Mouse (Mus musculus) mammary gland, adult 2 months (tissue): ENCODE results near the gene Pafah2. TPM values are rescaled to one million over a fixed set of nuclear protein-coding genes. Genes with fewer than 3 reads are reported as not detected.

Source experiments
- polyA plus RNA-seq: library from polyadenylated mRNA; depleted of rRNA; stranded (reverse); fragments of >200 nt; gene quantifications from 2 replicates; pipeline ENCODE4 v1.2.3, GENCODE M21; 2012; ENCODE audit warnings: low replicate concordance; rRNA removed

Gene Pafah2
- polyA plus RNA-seq, result 14.5 and 17.4 TPM in 2 replicates

GRCm38 (mm10) chr4:134395977-134396825, at the start of gene Pafah2:
TSS of gene Pafah2 (plus strand) at chr4:134396320.

GRCm38 (mm10) chr4:134383750-134384149, 12.4 kb upstream of the Pafah2 start, which contains the start of gene Extl1:
TSS of gene Extl1 (minus strand) at chr4:134383850.

GRCm38 (mm10) chr4:134468215-134468575, 72.1 kb downstream of the Pafah2 start, which contains the start of gene Stmn1:
TSS of gene Stmn1 (plus strand) at chr4:134468320.

Other genes with a start within 250 kb of the Pafah2 start
- gene Cep85, start 209.2 kb upstream of the Pafah2 start, polyA plus RNA-seq, result 24.3 and 43.9 TPM in 2 replicates
- gene Gm7534, start 193.3 kb upstream of the Pafah2 start, polyA plus RNA-seq, result not detected in 2 replicates
- gene Catsper4, start 168.9 kb upstream of the Pafah2 start, polyA plus RNA-seq, result 0.11 and 0.62 TPM in 2 replicates
- 5.7 and 9.0 TPM in 2 replicates for gene Cnksr1, start 157.9 kb upstream of the Pafah2 start, polyA plus RNA-seq
- gene E130218I03Rik, start 152.7 kb upstream of the Pafah2 start, polyA plus RNA-seq, result not detected in 2 replicates
- gene Zfp593, start 150.7 kb upstream of the Pafah2 start, polyA plus RNA-seq, result 6.0 and 12.0 TPM in 2 replicates
- gene Gm30191, start 149.4 kb upstream of the Pafah2 start, polyA plus RNA-seq, result 0.25 TPM in 1 of 2 replicates, not detected in the other
- 21.1 and 54.8 TPM in 2 replicates for gene Grrp1, start 142.2 kb upstream of the Pafah2 start, polyA plus RNA-seq
- 2.0 and 6.4 TPM in 2 replicates for gene Pdik1l, start 108.4 kb upstream of the Pafah2 start, polyA plus RNA-seq
- 0.13 and 27.2 TPM in 2 replicates for gene Trim63, start 81.2 kb upstream of the Pafah2 start, polyA plus RNA-seq
- gene Slc30a2, start 53.1 kb upstream of the Pafah2 start, polyA plus RNA-seq, result 0.26 and 0.50 TPM in 2 replicates
- 9.2 and 11.4 TPM in 2 replicates for gene Extl1, start 12.5 kb upstream of the Pafah2 start, polyA plus RNA-seq
- gene Stmn1, start 72.0 kb downstream of the Pafah2 start, polyA plus RNA-seq, result 2.8 and 3.4 TPM in 2 replicates
- gene Paqr7, start 100.4 kb downstream of the Pafah2 start, polyA plus RNA-seq, result 39.4 and 59.7 TPM in 2 replicates
- 0.20 TPM in 1 of 2 replicates, not detected in the other for gene Aunip, start 114.7 kb downstream of the Pafah2 start, polyA plus RNA-seq
- gene Mtfr1l, start 139.1 kb downstream of the Pafah2 start, polyA plus RNA-seq, result 92.8 and 131 TPM in 2 replicates
- 33.8 and 40.6 TPM in 2 replicates for gene Selenon, start 155.8 kb downstream of the Pafah2 start, polyA plus RNA-seq